Mouse (Mus musculus): ENCODE measurements around the gene Otog.
A peak's percentile ranks its signal among the peaks of the same experiment; 100 is the strongest.

Gene Otog

DNA sequence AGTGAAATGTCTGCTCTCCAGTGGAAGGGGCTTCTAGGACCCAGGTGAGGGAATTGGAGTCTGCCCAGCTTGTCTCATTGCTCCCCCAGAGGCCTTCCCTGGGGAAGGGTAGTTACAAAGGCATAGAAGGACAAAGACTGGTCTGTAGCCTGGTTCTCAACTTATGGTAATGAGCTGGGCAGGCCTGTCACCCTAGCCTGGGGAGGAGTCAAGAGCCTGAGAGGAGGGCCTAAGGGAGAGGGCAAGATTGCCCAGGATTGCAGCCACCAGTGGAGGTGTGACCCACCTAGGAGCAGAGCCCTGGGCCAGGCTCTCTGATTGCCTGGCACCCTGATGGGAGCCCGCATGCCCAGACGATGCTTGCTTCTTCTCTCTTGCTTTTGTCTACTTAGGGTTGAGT, at the start of gene Otog:
TSS of gene Otog (plus strand) at position 292 of the 400 bp plus-strand sequence.
- DNase-seq: no peak

- DNase-seq: no peak
These were observed 45.4 kb upstream of the Otog start for GRCm38 (mm10) chr7:46195356-46195755.

DNA sequence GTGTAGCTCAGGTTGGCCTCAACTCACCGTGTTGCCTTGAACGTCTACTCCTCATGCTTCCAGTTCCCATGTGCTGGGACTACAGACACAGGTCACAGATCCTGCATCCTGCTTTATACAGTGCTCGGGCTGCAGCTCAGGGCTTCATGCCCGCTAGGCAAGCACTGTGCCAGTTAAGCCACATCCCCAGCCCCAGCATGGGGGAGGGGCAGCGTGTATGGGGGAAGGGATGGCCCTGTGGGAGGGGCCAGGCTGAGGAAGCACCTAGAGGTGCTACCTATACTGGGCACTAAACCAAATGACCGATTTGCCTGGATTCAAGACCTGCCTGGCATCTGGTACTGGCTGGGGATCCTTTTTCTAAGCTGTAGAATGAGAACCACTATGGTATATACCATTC, 40.8 kb upstream of the Otog start:
- DNase-seq: no peak

DNA sequence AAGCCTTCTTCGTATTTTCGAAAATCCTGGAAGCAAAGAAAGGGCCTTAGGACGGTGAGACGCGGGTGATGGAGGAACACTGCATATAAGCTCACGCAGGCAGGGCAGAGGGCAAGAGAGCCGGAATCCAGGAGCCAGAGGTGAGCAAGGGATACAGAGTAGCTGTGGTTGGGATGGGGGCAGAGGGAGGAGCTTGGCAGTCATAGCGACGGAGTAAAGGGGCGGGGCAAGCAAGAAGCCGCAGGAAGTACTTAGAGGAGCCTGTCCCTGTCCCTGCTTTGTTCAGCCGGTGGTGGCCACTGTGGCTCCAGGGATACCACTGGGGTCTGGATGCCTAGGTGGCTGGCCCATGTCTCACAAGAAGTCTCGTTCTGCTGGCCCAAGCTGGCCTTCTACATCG, 39.1 kb upstream of the Otog start:
- no peak for DNase-seq

DNA sequence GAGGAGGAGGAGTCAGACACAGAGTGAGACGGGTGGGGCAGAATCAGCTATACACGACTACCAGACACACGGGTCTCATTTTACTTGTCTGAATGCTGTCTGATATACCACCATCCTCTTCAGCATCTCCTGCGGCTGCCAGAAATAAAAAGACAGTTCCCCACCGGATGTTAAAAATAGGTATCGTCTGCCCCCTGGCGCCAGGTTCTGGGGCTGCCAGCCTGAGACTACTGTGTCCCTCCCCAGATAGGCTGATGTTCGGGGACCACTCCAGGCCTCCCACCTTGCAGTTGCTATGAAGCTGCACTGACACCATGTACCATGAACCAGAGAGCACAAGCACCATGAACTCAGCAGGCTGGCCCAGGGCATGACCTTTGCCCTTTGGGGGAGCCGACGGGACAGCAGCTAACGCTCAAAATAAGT, 36.7 kb upstream of the Otog start:
- peak; percentile 55 to 73 for DNase-seq

- peak; percentile 16 to 18 for DNase-seq
These were observed 36.0 kb upstream of the Otog start for GRCm38 (mm10) chr7:46204775-46205174.

DNA sequence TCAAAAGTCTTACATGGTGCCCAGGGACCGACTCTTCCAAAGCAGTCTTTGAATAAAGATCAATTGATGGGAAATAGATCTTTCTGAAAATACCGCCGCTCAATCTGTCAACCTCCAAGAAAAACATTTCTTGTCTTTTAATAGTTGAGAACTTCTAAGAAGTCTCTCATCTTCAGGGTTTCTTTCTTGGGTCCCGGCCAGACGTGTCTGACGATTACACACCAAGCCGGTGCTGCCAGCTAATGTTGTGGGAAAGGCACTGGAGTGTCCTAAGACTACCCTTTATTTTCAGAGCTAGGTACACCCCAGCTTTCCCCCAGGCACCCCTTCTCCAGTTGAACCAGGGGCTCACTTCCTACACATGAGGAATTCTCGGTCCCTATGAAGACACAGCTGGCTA, 32.7 kb upstream of the Otog start:
- DNase-seq: no peak

- no peak for DNase-seq
These were observed 30.5 kb upstream of the Otog start for GRCm38 (mm10) chr7:46210276-46210675.

- no peak for DNase-seq
These were observed 24.3 kb upstream of the Otog start for GRCm38 (mm10) chr7:46216481-46216880.

DNA sequence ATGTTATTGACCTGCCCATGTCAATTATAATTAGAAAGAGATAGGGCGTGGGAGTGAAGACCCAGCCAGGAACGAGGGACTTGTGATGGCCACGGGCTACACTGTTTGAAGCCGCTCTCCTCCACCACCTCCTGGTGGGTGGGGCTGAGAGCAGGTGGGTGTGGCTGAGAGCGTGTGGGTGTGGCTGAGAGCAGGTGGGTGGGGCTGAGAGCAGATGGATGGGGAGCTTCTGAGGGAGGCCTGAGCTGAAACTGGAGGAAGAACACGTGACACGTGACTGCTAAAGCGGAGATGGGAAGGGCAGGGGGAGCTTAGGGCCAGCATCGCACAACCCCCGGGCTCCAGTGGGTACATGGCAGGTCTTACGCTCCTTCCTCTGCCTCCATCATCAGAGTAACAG, 22.4 kb upstream of the Otog start:
- no peak for DNase-seq

- DNase-seq: no peak
These were observed 20.1 kb upstream of the Otog start for GRCm38 (mm10) chr7:46220591-46221129.

DNA sequence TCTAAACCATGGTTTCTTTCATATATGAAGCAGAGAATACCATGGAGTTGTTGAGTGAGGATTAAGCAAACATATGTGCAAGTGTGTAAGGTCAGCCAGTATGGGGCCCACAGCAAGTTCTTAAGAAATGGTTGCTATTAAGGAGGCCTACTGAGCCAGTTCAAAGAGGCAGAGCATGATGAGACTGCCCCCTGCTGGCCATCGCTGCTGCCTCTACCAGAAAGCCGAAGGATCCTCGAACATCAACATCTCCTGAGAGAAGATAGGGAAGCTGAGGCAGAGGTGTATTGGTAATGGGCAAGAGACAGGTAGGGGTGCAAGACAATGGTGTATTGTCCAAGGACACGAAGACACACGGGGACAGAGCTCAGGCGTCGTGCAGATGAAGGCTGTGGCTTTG, 14.5 kb upstream of the Otog start:
- peak; percentile 62 to 77 for DNase-seq

DNA sequence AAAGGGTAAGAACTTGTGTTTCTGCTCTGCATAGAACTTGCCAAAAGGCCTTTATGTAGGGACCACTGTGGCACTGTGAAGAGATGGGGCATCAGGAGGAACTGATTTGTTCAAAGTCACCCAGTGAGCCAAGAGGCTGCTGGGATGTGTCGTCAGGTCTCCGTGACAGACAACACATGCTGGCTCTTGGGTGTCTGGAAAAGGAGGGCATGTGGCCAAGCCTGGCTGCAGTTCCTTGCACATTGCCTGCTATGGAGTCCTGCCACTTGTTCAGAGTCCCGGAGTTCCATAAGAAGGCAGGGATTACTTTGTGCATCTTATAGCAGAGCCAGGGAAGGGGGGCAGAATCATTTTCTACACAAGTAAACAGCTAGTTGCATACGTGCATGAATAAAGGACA, 13.9 kb upstream of the Otog start:
- peak; percentile 43 to 50 for DNase-seq

DNA sequence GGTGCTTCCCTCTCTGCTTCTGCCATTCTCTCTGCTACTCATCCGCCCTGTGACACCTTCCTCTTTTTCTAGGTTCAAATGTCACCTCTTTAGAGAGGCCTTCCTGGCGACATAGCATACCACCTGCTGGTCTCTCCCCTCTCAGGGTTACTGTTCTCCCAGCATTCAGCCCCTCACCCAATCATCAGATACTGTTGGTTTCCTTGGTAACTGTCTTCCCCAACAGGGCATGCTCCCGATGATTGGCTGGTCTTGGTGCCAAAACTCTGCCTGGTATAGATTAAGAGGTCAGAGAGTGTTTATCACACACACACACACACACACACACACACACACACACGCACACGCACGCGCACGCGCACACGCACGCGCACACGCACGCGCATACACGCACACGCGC, 4.8 kb upstream of the Otog start:
- no peak for DNase-seq

DNA sequence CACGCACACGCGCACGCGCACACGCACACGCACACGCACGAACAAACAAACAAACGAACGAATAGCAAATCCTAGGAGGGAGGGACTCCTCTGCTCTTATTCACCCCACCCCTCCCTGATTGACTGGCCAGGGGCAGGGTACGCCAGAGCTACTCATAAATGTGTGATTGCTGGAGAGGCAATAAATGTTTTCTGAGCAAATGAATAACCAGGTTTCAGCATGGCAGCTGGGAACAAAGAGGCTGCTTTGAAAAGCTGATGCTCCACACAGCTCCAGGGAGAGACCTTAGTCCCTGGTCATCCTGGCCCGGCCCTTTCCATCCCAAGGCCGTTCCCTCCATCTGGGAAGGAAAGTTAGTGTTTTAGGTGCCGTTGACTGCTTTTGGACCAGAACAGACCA, 4.4 kb upstream of the Otog start:
- no peak for DNase-seq

DNA sequence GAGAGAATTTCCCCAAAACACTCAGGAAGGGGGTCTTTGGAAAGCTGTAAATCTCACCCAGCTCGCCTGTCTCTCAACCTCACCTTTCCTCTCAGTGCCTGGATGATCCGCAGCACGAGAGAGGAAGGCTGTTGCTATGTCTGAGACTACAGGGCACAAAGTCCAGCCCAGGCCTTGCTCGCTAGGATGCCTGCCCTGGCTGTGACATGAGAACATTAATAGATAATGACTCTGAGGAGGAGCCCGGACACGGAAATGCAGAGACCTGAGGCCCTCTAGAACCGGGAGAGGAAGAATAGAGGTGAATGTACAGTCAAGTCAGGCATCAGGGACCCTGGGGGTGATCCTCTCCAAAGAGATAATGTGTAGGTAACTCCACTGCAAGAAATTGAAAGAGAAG, 3.6 kb upstream of the Otog start:
- DNase-seq: no peak

- no peak for DNase-seq
These were observed 2.4 kb upstream of the Otog start, which contains the start of gene Ush1c for GRCm38 (mm10) chr7:46238346-46238745. Gene Ush1c (minus strand): TSS chr7:46238503.

GRCm38 (mm10) chr7:46240091-46240490, 696 bp upstream of the Otog start:
- DNase-seq: peak; percentile 29 to 37

- DNase-seq: no peak
These were observed 6.1 kb downstream of the Otog start for GRCm38 (mm10) chr7:46246876-46247275.

- DNase-seq: no peak
These were observed 6.8 kb downstream of the Otog start for GRCm38 (mm10) chr7:46247606-46248005.

GRCm38 (mm10) chr7:46251841-46252240, 11.1 kb downstream of the Otog start:
- no peak for DNase-seq

DNA sequence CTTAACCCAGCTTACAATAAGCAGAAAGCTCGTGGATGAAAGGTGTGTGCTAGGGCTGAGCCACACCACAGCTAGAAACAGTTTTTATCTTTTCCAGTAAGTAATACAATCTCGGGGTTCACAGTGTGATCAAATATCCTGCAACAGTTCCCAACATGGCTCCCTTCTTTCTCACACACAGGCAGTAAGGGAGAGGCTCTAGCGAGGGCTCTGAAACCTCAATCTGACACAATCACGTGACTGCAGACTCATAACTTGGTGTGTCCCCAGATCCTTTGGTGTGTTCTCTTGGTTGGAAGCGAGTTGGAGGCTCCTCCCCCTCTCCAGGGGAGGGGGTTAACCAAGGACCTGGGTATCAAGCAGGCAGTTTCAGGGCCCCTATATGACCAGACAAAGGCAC, 35.4 kb downstream of the Otog start:
- no peak for DNase-seq

GRCm38 (mm10) chr7:46279946-46280345, 39.2 kb downstream of the Otog start:
- DNase-seq: peak; percentile 70 to 79

GRCm38 (mm10) chr7:46280896-46281295, 40.1 kb downstream of the Otog start:
- DNase-seq: no peak

GRCm38 (mm10) chr7:46282276-46282675, 41.5 kb downstream of the Otog start:
- DNase-seq: no peak

DNA sequence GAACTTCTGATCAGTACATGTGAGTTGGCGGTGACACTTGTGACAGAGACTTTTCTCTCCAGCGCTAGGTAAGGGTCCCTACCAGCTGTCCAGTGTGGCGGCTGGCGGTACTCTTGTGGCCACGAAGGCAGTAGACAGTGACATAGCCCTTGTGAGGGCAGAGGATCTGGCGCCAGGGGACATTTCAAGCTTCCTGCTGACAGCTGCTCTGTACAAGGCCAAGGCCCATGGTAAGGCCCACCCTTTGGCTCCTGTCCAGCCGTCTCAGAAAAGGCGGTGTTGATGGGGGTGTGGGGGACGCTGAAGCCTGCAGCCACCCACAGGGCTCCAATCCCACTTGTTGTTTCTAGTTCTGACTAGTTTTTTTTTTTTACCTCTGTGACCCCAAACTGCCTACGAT, 42.9 kb downstream of the Otog start:
- no peak for DNase-seq
